Mouse (Mus musculus): ENCODE results near the gene Rasgrp1. TPM values are rescaled to one million over a fixed set of nuclear protein-coding genes. Genes with fewer than 3 reads are reported as not detected.
A peak's percentile ranks its signal among the peaks of the same experiment; 100 is the strongest.

Rasgrp1 gene
- polyA plus RNA-seq (2015; fragmentation: Nextera tagmentation; extraction: Ambion mirVana) = 1.6 and 1.7 TPM in 2 replicates

DNA sequence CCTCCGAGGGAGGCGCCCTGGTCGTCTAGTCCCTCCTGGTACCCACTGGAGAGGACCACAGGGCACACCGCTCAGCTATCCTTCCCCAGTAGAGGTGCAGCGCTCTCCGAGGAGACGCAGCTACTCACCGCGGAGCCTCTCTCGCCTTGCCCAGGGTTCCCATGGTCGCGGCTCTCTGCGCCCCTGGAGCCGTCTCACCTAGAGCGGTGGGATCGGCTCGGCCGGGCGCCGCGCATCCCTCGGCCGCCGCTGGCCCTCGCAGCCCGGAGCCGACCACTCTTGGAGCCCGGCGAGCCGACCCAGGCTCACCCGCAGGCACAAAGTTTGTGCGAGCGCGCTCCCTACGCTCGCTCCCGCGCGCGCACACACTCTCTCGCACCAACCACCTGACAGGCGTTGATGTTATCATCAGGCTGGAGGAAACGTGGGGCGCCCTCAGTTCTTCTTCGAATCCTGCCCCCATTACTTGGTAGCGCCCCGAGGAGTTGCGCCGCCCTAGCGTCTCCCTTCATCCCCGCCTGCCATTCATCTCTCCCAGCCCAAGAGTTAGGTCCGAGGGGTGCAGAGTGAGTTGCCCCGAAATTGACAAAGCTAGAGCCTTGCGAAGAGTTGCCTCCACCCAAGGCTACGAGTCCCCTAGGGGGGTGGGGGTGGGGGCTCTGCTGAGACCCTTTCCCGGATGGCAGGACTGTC lies at the start of gene Rasgrp1:
Gene Rasgrp1, minus strand, starts transcription at position 455 of the 693 bp plus-strand sequence.
- H3K4me3 ChIP-seq (replicated peaks) = peak within 1 kb of the TSS; percentile 55
- H3K36me3 ChIP-seq = no peaks in the 10 kb centered on the region
- 2% methylated on average over 56 of the region's 56 CpGs for WGBS
- peak within 1 kb of the TSS; percentile 23; the same call in 1 of the 2 replicates for H3K9ac ChIP-seq
- H3K9me3 ChIP-seq (replicated peaks) = no peaks in the 10 kb centered on the region
- peak; percentile 65 for ATAC-seq (ENCODE audit: insufficient number of reproducible peaks, low FRiP score, low TSS enrichment, low read depth)
- peaks cover 19% of the 10 kb centered on the region for H3K4me1 ChIP-seq
- peaks cover 23% of the 10 kb centered on the region for H3K27me3 ChIP-seq
- no peak within 1 kb of the TSS for H3K27ac ChIP-seq (replicated peaks)
- peak within 1 kb of the TSS; percentile 96 for H3K4me2 ChIP-seq (replicated peaks)

DNA sequence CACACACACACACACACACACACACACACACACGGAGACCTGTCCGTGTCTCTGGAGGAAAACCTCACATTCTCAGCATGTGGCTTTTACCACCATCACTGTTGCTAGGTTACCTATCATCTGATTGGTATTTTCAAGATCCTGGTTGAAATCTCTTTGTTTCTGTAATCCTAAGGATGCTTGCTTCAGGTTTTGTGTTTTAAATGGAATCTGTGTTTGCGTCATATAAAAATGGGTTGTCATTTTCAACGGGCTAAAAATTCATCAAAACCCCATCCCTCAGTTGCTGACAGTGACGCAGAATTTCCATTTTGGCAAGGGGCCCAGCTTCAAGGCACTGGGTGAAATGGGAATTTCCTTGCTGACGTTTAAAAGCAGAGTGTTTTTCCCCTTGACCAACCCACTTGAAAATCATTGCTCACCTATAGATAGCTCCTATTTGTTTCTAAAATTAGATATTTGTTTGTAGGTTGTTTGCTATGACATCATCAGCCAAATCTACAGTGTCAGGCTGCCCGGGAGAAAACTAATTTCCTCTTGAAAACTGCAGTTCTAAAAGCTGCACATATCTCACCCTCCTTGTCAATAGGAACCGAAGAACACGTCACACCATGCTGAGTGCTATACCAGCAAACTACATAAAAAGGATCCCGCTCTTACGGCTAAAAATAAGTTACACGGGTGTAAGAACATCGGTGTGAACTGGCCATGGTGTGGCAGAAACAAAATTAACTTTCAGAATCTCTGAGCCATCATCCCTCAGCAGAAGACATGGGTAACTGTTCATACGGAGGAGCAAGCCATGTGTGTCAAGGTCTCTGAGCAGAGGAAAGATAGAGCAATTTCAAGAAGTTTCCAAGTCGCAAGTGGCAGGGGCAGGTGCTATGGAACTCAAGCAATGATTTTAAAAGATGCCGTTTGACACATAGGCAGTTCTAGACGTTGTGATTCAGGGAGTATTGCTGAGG lies 47.4 kb upstream of the Rasgrp1 start:
- Histone ChIP-seq H3K4me1 (no peaks in the 10 kb centered on the region; the same call in 1 of the 2 replicates), H3K9ac (no peak overlapping the region), H3K4me2 (replicated peaks) (no peak overlapping the region), H3K4me3 (replicated peaks) (no peak overlapping the region), H3K27ac (replicated peaks) (no peak overlapping the region), H3K36me3 (no peaks in the 10 kb centered on the region), H3K27me3 (no peaks in the 10 kb centered on the region), H3K9me3 (replicated peaks) (no peaks in the 10 kb centered on the region)
- ATAC-seq (ENCODE audit: insufficient number of reproducible peaks, low FRiP score, low TSS enrichment, low read depth) = no peak
- WGBS = 65% methylated on average over 17 of the region's 17 CpGs

DNA sequence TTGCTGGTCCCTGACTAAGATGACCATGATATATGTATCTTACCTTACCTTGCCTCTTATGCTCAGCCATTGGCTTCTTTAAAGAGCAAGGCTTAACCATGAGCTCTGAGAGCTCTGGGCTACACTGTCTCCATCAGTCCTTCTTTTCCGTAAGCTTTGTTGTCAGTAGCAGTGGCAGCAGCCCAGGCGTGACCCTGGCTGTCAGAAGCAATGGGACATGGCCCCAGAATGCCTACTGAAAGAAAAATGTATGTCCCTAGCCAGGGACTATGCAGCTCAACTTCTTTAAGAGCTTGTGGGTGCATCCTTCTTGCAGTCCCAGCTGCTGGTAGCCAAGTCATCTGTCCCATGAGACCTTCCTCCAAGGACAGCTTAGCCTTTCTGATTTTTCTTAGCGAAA lies 46.7 kb upstream of the Rasgrp1 start:
- 75% methylated on average over 3 of the region's 3 CpGs for WGBS
- H3K4me3 ChIP-seq (replicated peaks) = no peak overlapping the region
- H3K36me3 ChIP-seq = no peaks in the 10 kb centered on the region
- no peaks in the 10 kb centered on the region for H3K27me3 ChIP-seq
- H3K27ac ChIP-seq (replicated peaks) = no peak overlapping the region
- H3K9me3 ChIP-seq (replicated peaks) = no peaks in the 10 kb centered on the region
- H3K4me1 ChIP-seq = no peaks in the 10 kb centered on the region; the same call in 1 of the 2 replicates
- no peak for ATAC-seq (ENCODE audit: insufficient number of reproducible peaks, low FRiP score, low TSS enrichment, low read depth)
- H3K4me2 ChIP-seq (replicated peaks) = no peak overlapping the region
- no peak overlapping the region for H3K9ac ChIP-seq

DNA sequence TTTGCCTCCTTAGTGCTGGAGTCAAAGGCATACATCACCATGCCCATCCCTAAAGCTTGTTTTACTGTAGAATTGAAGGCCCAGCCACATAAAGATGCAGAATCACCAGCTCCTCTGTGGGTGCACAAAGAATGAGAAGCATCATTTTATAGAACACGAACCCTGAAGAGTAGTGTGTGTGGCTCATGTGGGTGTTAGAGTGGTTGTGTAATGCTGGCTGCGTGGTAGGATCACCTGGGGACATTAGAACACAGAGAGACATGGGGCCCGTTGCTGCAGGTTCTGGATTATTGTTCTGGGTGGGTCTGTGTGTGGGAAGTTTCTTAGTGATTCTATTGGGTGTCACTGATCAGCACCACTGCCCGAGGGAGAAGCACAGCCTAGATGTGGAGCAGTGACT lies 45.3 kb upstream of the Rasgrp1 start:
- Histone ChIP-seq H3K27me3 (no peaks in the 10 kb centered on the region), H3K4me1 (peaks cover 2% of the 10 kb centered on the region; the same call in 1 of the 2 replicates), H3K9ac (no peak overlapping the region), H3K27ac (replicated peaks) (no peak overlapping the region), H3K4me2 (replicated peaks) (no peak overlapping the region), H3K36me3 (no peaks in the 10 kb centered on the region), H3K9me3 (replicated peaks) (no peaks in the 10 kb centered on the region), H3K4me3 (replicated peaks) (no peak overlapping the region)
- no peak for ATAC-seq (ENCODE audit: insufficient number of reproducible peaks, low FRiP score, low TSS enrichment, low read depth)
- 83% methylated on average over 4 of the region's 4 CpGs for WGBS

DNA sequence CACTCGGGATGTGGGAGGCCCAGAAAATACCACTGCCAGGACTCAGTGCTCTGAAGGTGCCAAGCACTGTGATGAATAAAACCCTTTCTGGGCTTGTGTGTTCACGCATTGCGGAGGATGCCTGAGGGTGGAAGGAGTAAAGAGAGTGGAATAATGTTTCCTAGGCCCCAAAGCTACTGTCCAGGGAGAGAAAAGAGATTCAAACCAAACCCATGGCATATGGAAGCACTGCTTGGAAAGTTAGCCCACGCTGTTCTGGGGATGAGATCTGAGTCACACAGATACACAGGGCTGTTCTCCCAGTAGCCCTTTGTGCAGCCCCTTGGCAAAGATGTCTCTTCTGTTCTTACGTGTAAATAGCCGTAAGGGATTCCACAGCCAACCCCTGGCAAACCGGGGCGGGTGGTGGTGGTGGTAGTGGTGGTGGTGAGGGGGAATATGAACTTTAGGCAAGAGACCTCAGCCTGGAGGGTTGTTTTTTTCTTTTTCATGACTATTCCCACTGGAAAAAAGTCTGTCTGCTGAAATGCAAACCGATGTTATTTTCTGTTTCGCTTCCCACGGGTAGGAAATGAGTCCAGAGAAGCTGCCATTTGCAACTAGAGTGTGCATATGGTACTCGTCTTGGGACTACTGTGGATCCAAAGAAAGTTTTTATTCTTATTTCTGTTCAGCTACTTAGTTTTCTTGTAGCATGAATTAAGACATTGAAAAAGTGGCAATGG lies 44.3 kb upstream of the Rasgrp1 start:
- Histone ChIP-seq H3K36me3 (no peaks in the 10 kb centered on the region), H3K27ac (replicated peaks) (no peak overlapping the region), H3K9me3 (replicated peaks) (no peaks in the 10 kb centered on the region), H3K27me3 (no peaks in the 10 kb centered on the region), H3K4me3 (replicated peaks) (no peak overlapping the region), H3K9ac (no peak overlapping the region), H3K4me1 (peaks cover 2% of the 10 kb centered on the region; the same call in 1 of the 2 replicates), H3K4me2 (replicated peaks) (no peak overlapping the region)
- 63% methylated on average over 12 of the region's 12 CpGs for WGBS
- no peak for ATAC-seq (ENCODE audit: insufficient number of reproducible peaks, low FRiP score, low TSS enrichment, low read depth)

DNA sequence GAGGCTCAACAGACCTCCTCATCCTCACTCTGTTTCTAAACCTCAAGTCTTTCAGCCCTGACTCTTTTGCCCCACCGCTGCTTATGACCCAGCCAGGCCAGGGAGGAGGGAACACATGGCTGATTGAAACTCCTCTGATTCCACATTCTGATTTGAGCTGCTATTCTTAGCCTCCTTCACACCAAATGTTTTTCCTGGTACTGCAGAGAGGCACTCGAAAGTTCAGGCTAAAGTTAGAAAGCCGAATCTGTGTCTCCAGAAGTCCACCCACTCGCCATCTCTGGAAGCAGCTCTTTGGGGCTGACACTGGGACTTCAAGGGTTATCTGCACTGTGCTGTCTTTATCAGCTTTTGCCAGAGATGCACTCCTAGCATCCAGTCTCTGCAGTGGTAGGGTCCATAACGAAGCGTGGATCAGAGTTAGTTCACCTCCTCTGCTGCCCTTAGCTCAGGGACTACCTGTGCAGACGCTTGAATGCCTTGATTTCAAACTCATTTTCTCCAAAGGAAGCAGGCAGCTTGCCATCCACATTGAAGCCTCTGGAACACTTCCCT lies 43.3 kb upstream of the Rasgrp1 start:
- 69% methylated on average over 7 of the region's 7 CpGs for WGBS
- no peaks in the 10 kb centered on the region for H3K27me3 ChIP-seq
- no peaks in the 10 kb centered on the region for H3K9me3 ChIP-seq (replicated peaks)
- no peak overlapping the region for H3K4me2 ChIP-seq (replicated peaks)
- H3K27ac ChIP-seq (replicated peaks) = no peak overlapping the region
- H3K36me3 ChIP-seq = no peaks in the 10 kb centered on the region
- no peak overlapping the region for H3K9ac ChIP-seq
- H3K4me3 ChIP-seq (replicated peaks) = no peak overlapping the region
- ATAC-seq (ENCODE audit: insufficient number of reproducible peaks, low FRiP score, low TSS enrichment, low read depth) = no peak
- peaks cover 6% of the 10 kb centered on the region; the same call in 1 of the 2 replicates for H3K4me1 ChIP-seq

DNA sequence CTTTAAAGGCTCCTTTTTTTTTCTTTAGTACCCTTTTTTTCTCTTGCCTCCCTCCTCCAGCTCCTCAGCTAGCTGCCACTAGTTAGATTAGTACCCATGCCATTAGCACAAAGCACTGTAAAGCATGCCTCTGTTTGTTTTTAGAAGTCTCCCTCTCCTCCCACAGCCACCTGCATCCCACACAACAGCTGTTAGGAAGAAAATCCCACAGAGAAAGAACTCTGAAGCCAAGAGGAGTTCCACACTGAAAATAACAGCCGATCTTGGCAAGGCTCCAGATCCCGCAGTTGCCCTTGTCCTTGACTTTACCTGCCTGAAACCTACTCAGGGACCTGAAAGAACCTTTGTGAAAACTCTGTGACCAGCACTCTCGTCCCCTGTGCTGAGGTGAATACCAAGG lies 38.5 kb upstream of the Rasgrp1 start:
- Histone ChIP-seq H3K9me3 (replicated peaks) (no peaks in the 10 kb centered on the region), H3K4me2 (replicated peaks) (no peak overlapping the region), H3K27me3 (no peaks in the 10 kb centered on the region), H3K27ac (replicated peaks) (no peak overlapping the region), H3K4me3 (replicated peaks) (no peak overlapping the region), H3K4me1 (0 out of 2 replicates have a peak, but pooled peaks cover 6% of the 10 kb centered on the region), H3K9ac (no peak overlapping the region), H3K36me3 (no peaks in the 10 kb centered on the region)
- ATAC-seq (ENCODE audit: insufficient number of reproducible peaks, low FRiP score, low TSS enrichment, low read depth) = no peak
- 54% methylated on average over 3 of the region's 3 CpGs for WGBS

DNA sequence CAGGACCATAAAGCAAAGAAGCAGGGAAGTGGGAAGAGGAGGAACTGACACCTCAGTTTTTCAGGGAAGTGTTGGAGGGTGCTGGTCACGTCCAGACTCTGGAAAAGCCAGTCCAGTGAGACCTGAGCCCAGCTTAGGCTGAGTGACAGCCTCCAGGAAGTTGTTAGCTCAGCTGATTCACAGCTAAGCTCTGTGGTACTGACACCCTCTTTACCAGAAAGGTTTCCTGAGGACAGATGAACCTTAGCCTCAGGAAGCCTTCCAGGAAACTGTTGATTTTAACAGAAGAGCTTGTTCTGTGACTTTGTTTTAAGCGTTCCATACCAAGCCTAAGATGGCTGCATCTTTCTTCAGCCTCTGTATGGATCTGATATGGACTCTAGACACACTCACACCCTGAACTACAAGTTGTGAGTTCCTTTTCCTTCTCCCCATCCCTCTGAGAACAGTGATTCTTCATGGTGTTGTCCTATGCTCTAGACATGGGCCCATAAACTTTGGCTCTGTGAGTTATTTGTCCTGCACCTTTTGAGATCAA lies 31.6 kb upstream of the Rasgrp1 start:
- ATAC-seq (ENCODE audit: insufficient number of reproducible peaks, low FRiP score, low TSS enrichment, low read depth) = no peak
- Histone ChIP-seq H3K27ac (replicated peaks) (no peak overlapping the region), H3K4me2 (replicated peaks) (no peak overlapping the region), H3K36me3 (no peaks in the 10 kb centered on the region), H3K9ac (no peak overlapping the region), H3K9me3 (replicated peaks) (no peaks in the 10 kb centered on the region), H3K27me3 (no peaks in the 10 kb centered on the region), H3K4me1 (no peaks in the 10 kb centered on the region), H3K4me3 (replicated peaks) (no peak overlapping the region)
- WGBS = 61% methylated on average over 2 of the region's 2 CpGs

DNA sequence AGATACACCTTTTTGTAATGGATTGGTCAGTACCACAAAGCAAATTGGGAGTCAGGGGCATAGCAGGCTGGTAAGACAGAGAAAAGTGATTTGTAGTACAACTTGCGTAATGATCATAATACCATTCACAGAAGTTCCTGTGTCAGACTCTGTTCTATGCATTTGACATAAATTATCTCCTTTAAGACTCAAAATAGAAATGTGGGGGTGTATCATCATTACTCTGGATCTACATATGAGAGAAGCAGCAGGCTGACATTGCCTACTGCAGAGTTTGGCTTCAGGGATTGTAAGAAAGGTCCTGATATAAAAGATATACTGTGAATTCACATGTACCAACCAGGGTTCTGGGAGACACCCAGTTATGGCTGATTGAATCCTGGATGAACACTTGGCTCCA lies 28.9 kb upstream of the Rasgrp1 start:
- no peak for ATAC-seq (ENCODE audit: insufficient number of reproducible peaks, low FRiP score, low TSS enrichment, low read depth)
- 95% methylated on average over 1 of the region's 1 CpGs for WGBS

DNA sequence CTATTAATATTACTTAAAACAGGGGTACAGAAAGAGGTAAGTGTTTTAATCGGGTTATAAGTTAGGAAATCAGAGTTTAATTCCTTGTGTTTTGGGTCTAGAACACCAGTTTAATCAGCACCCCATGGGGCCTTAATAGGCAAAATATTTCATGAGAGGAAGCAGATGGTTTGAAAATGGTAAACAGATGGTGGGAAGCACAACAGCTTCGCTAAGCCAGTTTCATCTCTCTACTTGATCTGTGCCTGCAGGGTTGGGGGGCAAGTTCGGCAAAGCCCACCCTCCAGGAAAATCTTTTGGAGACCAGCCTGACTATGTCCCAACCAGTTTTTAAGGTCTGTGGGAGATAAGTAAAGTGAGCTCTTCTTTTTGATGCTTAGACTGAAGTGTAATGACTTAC lies 23.7 kb upstream of the Rasgrp1 start:
- Histone ChIP-seq H3K27me3 (no peaks in the 10 kb centered on the region), H3K4me2 (replicated peaks) (no peak overlapping the region), H3K4me3 (replicated peaks) (no peak overlapping the region), H3K9me3 (replicated peaks) (no peaks in the 10 kb centered on the region), H3K9ac (no peak overlapping the region), H3K4me1 (peaks cover 13% of the 10 kb centered on the region; the same call in 1 of the 2 replicates), H3K27ac (replicated peaks) (no peak overlapping the region), H3K36me3 (no peaks in the 10 kb centered on the region)
- WGBS = 18% methylated on average over 3 of the region's 3 CpGs
- ATAC-seq (ENCODE audit: insufficient number of reproducible peaks, low FRiP score, low TSS enrichment, low read depth) = no peak

More for the DNA sequence above, 28.9 kb upstream of the Rasgrp1 start:
- Histone ChIP-seq H3K27ac (replicated peaks) (no peak overlapping the region), H3K9me3 (replicated peaks) (no peaks in the 10 kb centered on the region), H3K27me3 (no peaks in the 10 kb centered on the region), H3K9ac (no peak overlapping the region), H3K36me3 (no peaks in the 10 kb centered on the region), H3K4me2 (replicated peaks) (no peak overlapping the region), H3K4me1 (peaks cover 6% of the 10 kb centered on the region; the same call in 1 of the 2 replicates), H3K4me3 (replicated peaks) (no peak overlapping the region)

All from embryonic facial prominence, embryonic 15.5 days (tissue).